Mouse (Mus musculus) regulatory T cell (primary cell): Measurements from ENCODE around the gene Evpl.

Experiments used
- in situ Hi-C: fragments of 300-600 bp; cut with MboI, MseI; formaldehyde crosslinking; loops from one replicate; pipeline ENCODE4 v1.15.1; 2025; ENCODE audit warnings: high pct_unique_total_duplicates

Gene Evpl

DNA sequence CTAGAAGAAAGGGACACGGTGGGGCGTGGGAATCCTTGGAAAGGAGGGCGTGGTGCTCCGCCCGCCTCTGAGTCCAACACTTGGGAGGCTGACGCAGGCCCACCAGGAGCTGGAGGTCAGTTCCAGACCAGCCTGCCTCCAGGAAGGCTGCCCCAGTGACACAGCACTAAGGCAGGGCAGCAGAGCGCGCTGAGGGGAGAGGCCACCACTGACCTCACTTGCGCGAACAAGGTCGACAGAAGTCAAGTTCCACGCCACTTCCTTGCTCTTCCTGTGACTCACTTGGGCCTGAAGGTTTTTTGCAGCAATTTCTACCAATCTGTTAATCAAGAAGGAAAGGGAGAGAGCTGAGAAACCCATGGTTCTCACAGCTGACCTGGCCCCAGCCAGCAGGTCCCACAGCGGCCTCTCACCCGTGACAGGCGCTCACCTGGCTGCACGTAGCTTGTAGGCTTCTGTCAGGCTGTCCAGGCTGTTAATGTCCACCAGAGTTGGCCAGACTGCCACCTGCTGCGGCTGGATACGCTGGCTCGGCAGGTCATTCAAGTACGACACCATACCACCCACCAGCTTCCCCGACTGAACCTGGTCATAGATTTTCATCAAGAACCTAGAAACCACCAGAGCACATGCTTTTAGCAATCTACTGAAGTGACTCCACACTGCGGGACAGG lies 63.0 kb downstream of the Evpl start:
- in situ Hi-C loops: loop anchor here (5.0 kb wide), 1 partner anchor 953 kb away; no protein-coding TSS in a partner anchor

DNA sequence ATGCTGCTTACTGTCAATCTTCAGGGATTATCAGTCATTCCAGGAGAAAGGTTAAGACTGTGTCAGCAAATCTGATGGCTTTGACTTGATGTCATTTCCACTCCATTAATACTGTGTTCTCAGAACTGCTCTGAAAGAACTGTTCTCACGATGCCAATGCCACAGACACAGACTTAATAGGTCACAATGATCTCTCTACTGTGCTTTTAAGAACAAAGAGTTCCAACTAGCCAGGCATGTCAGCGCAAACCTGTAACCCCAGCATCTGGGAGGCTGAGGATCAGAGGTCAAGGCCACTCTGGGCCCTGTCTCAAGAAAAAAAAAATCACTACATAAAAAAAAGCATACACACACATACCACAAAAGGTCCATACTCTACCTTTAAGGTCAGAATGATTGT lies 65.9 kb downstream of the Evpl start:
- in situ Hi-C loops: no loop called here
